Mouse (Mus musculus) layer of hippocampus, postnatal 36 days (tissue): Measurements from ENCODE around the gene Dnajc16. TPM values are rescaled to one million over a fixed set of nuclear protein-coding genes. Genes with fewer than 3 reads are reported as not detected.

Experiments used
- DNase-seq, 2 experiments: peaks; one replicate each; pipeline ENCODE4 v3.0.0; 2022
- total RNA-seq, 2 experiments: library from RNA; stranded (reverse); gene quantifications; 2 replicates each; pipeline ENCODE4 v1.2.3; 2021

The Dnajc16 gene
- total RNA-seq, 2 experiments from 2014 or later, result 43.3 to 45.0 TPM

DNA sequence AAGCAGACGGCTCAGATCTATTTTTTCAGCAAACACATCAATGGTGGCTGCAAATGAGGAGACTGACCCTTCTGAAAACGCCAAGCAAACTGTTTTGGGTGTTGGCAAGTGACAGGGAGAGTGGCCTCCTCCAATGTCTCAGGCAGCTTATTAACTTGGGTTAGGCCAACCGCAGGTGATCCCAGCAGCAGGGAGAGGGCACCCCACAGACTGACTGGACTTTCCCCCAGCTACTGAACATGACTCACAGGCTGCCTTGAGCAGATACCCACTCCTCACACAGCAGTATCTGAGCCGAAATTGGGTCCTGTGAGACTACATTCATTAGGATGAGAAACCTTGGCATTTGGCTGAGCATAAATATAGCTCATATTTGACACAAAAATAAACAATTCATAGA is 29.8 kb downstream of the Dnajc16 start:
- no peak for DNase-seq

DNA sequence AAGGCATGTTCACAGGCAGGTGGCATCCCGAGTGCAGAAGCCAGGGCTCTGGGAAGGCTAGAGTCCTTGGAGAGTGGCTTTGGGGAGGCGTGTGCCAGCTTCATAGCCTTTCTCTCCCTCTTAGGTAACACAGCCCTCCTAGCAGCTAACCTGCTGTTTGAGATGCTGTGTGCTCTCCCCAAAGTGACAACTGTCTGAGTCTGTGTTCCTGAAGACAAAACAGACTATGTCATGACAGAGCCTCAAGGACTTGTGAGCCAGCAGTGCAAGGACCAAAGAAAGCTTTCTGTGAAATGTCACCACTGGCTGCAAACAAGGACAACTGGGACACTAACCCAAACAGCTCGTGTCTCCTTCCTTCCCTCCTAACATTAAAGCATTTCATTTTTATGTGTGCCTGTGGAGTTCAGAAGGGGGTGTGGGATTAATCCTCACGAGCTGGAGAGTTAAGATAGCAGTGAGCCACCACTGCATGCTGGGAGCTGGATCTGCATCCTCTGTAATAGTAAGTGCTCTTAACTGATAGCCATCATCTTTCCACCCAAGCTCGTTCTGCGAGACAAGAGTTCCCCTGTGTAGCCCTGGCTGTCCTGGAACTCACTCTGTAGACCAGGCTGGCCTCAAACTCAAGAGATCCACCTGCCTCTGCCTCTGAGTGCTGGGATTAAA is 31.7 kb downstream of the Dnajc16 start:
- no peak for DNase-seq

DNA sequence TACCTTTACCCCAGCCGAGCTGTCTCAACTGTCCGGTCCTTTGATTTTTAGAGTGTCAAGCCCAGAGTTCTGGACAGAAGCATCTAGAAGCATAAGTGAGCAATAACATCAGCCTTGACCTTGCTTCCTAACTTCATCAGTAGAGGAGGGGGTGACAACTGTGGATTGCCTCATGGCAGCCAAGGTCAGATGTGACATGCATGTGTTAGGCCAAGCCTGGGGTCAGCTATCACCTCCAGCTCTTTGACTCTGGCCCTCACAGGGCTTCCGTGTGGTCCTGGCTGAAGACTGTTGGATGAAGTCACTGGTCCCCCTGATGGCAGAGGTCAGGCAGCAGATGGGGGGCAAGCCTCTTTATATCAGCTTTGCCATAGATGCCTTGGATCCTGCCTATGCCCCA is 33.6 kb downstream of the Dnajc16 start:
- no peak for DNase-seq

- DNase-seq, result no peak
These were observed 35.3 kb downstream of the Dnajc16 start for GRCm38 (mm10) chr4:141755375-141755930.

- DNase-seq, result no peak
These were observed 38.7 kb downstream of the Dnajc16 start for GRCm38 (mm10) chr4:141752076-141752421.

DNA sequence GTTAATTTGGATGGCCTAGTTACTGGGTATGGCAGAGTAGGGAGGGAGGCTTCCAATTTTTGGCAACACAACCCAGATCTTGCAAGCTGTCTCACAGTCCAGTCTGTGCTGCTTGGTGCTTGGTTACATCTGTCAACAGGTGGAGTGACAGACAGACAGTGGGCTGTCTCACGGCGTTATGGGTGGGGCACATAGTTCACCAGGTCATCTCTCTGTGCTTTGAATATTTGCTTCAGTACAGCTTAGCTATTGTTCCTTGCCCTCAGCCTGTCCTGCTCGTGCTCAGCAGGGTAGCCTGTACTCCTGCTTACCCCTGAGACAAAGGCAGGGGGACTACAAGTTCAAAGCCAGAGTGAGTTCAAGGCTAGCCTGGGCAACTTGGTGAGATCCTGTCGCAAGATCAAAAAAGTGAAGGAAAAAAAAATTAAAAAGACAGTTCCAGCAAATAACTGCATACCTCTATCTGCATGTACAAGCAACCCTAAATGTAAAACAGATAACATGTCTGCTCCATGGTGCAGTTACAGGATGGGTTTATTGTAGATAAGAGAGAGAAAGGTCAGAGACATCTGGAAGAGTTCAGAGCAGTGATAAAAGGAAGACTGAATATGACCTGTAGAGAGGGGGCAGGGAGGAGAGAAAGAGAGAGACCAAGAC is 39.2 kb downstream of the Dnajc16 start:
- DNase-seq, result no peak

DNA sequence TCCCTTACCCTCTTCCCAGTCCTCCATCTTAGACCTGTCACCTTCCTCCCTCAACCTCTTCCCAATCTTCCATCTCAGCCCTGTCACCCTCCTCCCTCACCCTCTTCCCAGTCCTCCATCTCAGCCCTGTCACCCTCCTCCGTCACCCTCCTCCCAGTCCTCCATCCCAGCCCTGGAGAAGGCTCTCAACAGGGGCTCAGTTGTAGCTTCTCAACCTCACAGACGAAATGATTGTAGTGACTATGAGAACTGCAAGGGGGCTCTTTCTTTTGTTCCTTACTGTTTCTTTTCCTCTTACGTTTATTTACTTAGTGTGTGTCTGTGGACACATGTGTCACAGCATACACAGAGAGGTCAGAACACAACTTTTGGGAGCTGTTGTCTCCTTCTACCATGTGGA is 39.9 kb downstream of the Dnajc16 start:
- no peak for DNase-seq

- DNase-seq, result no peak
These were observed 41.2 kb downstream of the Dnajc16 start for GRCm38 (mm10) chr4:141749557-141749956.

DNA sequence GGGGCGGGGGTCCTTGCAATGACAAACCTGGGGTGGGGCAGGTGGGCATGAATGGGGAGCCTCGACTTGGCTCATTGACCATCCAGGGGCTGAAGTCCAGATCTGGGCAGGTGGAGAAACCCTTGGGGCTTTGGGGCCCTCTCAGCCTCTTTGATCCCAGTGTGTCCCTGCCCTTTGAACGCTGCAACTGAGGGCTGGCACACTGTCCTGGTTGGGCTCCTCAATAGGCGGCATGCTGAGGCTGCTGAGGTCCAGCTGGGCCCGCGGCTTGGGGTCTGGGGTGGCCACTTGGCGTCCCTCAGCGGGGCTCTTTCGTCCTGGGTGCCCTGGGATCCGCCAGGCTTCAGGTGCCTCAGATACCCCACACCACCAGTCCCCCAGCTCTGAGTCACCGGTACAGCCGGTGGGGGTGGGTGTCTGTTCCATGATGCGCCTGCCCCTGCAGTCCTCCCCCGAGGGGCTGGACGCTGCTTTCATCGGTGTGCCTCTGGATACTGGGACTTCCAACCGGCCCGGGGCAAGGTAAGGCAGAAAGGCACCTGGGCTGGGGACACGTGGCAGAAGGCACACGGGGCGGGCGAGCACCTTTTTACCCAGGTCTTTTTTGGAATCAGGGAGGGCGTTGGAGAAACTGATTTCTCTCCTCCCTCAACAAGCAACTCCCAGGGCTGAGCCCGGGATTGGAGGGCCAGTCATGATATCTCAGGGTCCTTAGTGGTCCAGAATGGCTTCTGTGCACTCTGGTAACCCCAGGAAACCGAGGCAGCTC is 44.0 kb downstream of the Dnajc16 start, which contains the start of gene Agmat:
Gene Agmat (plus strand): TSS at position 95 of the 769 bp plus-strand sequence.
- no peak for DNase-seq

GRCm38 (mm10) chr4:141742381-141742780 is 48.4 kb downstream of the Dnajc16 start:
- DNase-seq, result no peak

- no peak for DNase-seq
These were observed 48.9 kb downstream of the Dnajc16 start for GRCm38 (mm10) chr4:141741856-141742255.

DNA sequence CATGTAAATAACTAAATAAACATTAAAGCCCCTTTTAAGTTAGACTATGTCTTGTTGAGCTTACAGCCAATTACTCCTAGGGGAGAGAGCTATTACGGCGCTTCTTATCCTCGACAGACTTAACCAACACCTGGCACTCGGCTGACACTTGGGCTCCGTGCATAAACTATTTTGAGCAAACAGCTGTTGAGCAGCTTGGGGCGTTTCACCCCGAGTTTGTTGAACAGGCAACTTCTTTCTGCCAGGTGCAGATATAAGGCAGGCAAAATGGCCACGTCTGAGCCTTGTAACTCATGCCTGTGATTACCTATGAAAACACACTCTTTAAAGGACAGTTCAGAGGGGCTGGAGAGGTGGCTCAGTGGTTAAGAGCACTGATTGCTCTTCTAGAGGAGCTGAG is 52.7 kb downstream of the Dnajc16 start:
- DNase-seq, result no peak

- DNase-seq, result no peak
These were observed 53.9 kb downstream of the Dnajc16 start for GRCm38 (mm10) chr4:141736856-141737255.

GRCm38 (mm10) chr4:141735206-141735560 is 55.5 kb downstream of the Dnajc16 start:
- no peak for DNase-seq

DNA sequence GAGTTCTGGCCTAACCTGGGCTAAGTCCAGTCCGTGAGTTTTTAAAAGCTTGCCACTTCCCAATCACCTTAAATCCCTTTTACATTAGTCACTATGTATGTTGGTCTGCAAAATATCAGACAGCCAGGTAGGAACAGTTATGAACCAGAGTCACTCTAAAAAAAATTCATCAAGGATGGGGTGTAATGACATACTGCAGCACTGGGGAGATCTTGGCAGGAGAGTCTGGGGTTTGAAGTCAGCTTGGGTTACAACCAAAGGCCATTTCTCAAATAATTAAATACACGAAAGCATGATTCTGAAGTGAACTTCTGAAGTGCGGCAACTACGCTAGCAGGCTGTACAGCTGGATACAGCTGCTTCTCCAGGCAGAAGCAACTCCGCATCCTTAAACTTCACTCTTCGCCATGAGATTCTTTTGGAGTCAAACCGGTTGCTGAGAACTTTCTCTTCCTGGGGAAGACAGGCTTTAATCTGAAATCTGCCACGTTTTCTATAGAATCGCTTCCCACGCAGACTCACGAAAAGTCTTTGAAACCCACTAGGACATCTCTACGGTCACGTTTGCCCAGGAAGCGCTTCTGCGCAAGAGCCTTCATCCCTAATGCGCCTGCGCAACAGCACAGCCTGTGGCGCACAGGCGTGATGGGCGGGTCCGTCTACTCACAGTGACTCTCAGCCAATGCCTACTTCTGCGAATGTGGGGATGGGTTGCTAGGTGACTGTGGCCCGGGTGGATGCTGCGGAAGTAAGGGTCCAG is 56.1 kb downstream of the Dnajc16 start:
- DNase-seq, result peak; percentile 92 to 93

DNA sequence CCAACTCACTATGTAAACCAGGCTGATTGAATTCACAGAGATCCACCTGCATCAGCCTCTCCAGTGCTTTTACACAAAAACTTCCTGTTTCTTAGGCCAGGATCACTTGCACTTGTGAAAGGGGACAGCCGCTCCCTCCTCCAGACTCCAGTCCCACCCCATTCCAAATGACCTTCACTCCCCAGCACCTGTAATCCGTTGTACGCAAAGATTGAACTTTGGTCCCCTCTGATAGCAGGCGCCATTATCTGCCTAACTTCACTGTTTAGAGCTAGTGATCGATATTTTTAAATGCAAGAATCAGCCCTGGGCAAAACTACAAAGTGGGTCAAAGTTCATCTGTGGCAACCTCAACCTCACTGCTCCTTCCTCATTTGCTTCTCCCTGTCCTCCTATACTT is 59.0 kb downstream of the Dnajc16 start:
- no peak for DNase-seq

- no peak for DNase-seq
These were observed 60.3 kb downstream of the Dnajc16 start for GRCm38 (mm10) chr4:141730401-141730800.

- no peak for DNase-seq
These were observed 61.5 kb downstream of the Dnajc16 start for GRCm38 (mm10) chr4:141729266-141729665.

DNA sequence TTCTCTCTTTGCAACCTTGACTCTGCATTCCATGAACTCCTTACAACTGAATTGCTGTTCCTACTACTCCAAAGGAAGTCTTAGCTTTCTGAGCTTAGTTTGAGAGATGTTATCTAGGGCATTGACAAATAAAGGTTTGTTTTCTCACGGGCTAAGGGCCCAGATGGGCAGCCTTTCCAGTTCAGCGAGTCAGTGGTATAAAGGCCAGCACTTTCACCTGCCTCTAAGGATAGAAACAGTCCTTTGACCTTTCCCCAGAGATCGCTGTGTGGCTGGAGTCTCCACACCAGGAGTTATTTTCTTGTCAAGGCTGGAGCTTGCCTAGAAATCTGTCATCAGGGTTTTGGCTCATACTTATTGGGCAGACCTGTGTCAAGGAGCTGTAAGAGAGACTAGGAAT is 65.0 kb downstream of the Dnajc16 start:
- no peak for DNase-seq

- no peak for DNase-seq
These were observed 65.5 kb downstream of the Dnajc16 start for GRCm38 (mm10) chr4:141725277-141725676.

DNA sequence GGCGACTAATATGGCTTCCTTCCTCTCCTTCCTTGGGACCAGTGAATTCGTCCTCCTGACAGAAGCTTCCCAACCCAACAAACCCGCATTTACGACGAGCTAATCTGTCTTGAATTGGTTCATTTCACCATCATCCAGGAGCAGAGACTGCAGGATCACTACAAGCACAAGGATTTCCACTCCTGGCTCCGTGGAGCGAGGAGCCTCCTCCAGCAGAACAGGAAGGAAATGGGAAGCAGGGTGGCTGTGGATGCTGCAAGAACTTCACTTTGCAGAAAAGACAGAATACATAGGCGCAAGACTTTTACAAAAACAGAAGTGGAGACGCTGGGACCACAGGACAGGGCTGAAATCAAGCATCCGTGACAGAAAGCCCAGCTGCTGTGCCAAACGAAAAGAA is 66.1 kb downstream of the Dnajc16 start:
- DNase-seq, result no peak

- no peak for DNase-seq
These were observed 67.1 kb downstream of the Dnajc16 start for GRCm38 (mm10) chr4:141723673-141724068.
